In the genomic region with DNA sequence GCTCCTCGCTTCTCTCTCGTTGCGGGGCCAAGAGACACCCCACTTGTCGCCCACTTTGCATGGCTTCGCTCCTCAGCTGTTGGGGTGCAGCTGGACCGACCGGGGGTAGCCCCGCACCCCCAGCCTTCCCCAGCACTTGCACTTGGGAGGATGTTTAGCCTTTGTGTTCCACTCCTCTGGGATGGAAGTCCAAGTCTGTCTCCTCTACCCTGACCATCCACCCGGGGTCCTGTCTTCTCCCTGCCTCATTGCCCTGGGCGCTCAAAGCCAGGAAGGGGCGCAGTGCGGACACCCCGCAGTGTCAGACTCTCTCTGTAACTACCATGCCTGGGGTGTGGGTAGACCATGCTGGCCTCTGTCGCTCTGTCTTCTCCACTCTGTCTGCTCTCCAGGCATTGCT, we compare ENCODE assay signal across 8 mouse cellular contexts. TPM values are rescaled to one million over a fixed set of nuclear protein-coding genes. Genes with fewer than 3 reads are reported as not detected.
DNase-seq lines count a peak whose midpoint lies in the region; ATAC-seq lines count a peak whose summit lies in the region.

No protein-coding gene starts in this region.

- H3K4me3 ChIP-seq in heart, embryonic 16.5 days (ENCODE audit: low read length) = peak overlapping the region; percentile 25
- H3K4me3 ChIP-seq in embryonic facial prominence, embryonic 11.5 days (ENCODE audit: low read depth, low read length) = peak overlapping the region; percentile 42
- peak overlapping the region; percentile 64 for H3K4me3 ChIP-seq in hindbrain, embryonic 16.5 days (ENCODE audit: low read length)
- peak overlapping the region; percentile 64 for H3K4me3 ChIP-seq in midbrain, embryonic 15.5 days

- 18% methylated on average over 13 of the region's 14 CpGs for WGBS in heart, embryonic 16.5 days
- 13% methylated on average over 14 of the region's 14 CpGs for WGBS in embryonic facial prominence, embryonic 11.5 days
- 3% methylated on average over 14 of the region's 14 CpGs for WGBS in hindbrain, embryonic 16.5 days
- WGBS in midbrain, embryonic 15.5 days = 16% methylated on average over 14 of the region's 14 CpGs

- H3K36me3 ChIP-seq in heart, embryonic 16.5 days (ENCODE audit: control insufficient read depth, insufficient read depth) = no peaks in the 10 kb centered on the region
- no peaks in the 10 kb centered on the region for H3K36me3 ChIP-seq in embryonic facial prominence, embryonic 11.5 days (replicated peaks; ENCODE audit: control insufficient read depth, insufficient read depth, low read depth, low read length)
- H3K36me3 ChIP-seq in hindbrain, embryonic 16.5 days (ENCODE audit: control insufficient read depth, insufficient read depth, low read length) = no peaks in the 10 kb centered on the region
- no peaks in the 10 kb centered on the region for H3K36me3 ChIP-seq in midbrain, embryonic 15.5 days (replicated peaks)

- no peaks in the 10 kb centered on the region; the same call in 1 of the 2 replicates for H3K4me1 ChIP-seq in heart, embryonic 16.5 days (ENCODE audit: control insufficient read depth, insufficient read depth, low read length)
- H3K4me1 ChIP-seq in embryonic facial prominence, embryonic 11.5 days (ENCODE audit: control insufficient read depth, insufficient read depth, low read length) = no peaks in the 10 kb centered on the region
- peaks cover 5% of the 10 kb centered on the region for H3K4me1 ChIP-seq in hindbrain, embryonic 16.5 days (ENCODE audit: control insufficient read depth, insufficient read depth, low read depth, low read length)
- H3K4me1 ChIP-seq in midbrain, embryonic 15.5 days = peaks cover 8% of the 10 kb centered on the region; the same call in 1 of the 2 replicates

- H3K9me3 ChIP-seq in heart, embryonic 16.5 days (replicated peaks; ENCODE audit: control insufficient read depth, low read length) = no peaks in the 10 kb centered on the region
- H3K9me3 ChIP-seq in embryonic facial prominence, embryonic 11.5 days (replicated peaks; ENCODE audit: control insufficient read depth, low read length) = no peaks in the 10 kb centered on the region
- no peaks in the 10 kb centered on the region for H3K9me3 ChIP-seq in hindbrain, embryonic 16.5 days (ENCODE audit: control insufficient read depth, low read length)
- H3K9me3 ChIP-seq in midbrain, embryonic 15.5 days = no peaks in the 10 kb centered on the region

- no peak for DNase-seq in heart, postnatal 4 days
- no peak for DNase-seq in embryonic facial prominence, embryonic 11.5 days (ENCODE audit: low spot score)
- DNase-seq in T-cell, adult 2 months (ENCODE audit: low spot score) = no peak
- DNase-seq in cerebellum, adult 9-11 months = no peak
- DNase-seq in gastrocnemius, postnatal 10 days = no peak

- no peak overlapping the region for H3K27ac ChIP-seq in heart, embryonic 16.5 days (ENCODE audit: low read length)
- H3K27ac ChIP-seq in embryonic facial prominence, embryonic 11.5 days (replicated peaks; ENCODE audit: low read depth, low read length) = no peak overlapping the region
- no peak overlapping the region for H3K27ac ChIP-seq in hindbrain, embryonic 16.5 days (ENCODE audit: low read depth, low read length)
- H3K27ac ChIP-seq in midbrain, embryonic 15.5 days = no peak overlapping the region

- no peak overlapping the region for H3K9ac ChIP-seq in heart, embryonic 16.5 days (ENCODE audit: low read length)
- H3K9ac ChIP-seq in embryonic facial prominence, embryonic 11.5 days (replicated peaks; ENCODE audit: low read length) = peak overlapping the region; percentile 39; the same call in 1 of the 2 replicates
- H3K9ac ChIP-seq in hindbrain, embryonic 16.5 days (ENCODE audit: low read depth, low read length) = peak overlapping the region; percentile 75
- peak overlapping the region; percentile 57 for H3K9ac ChIP-seq in midbrain, embryonic 15.5 days

- H3K4me2 ChIP-seq in heart, embryonic 16.5 days (ENCODE audit: low read depth, low read length) = peak overlapping the region; percentile 56
- peak overlapping the region; percentile 95 for H3K4me2 ChIP-seq in embryonic facial prominence, embryonic 11.5 days (ENCODE audit: low read depth, low read length)
- H3K4me2 ChIP-seq in hindbrain, embryonic 16.5 days (ENCODE audit: low read length) = peak overlapping the region; percentile 97
- H3K4me2 ChIP-seq in midbrain, embryonic 15.5 days = peak overlapping the region; percentile 94

- ATAC-seq in heart, embryonic 16.5 days (replicated peaks; ENCODE audit: extremely low read depth, insufficient read depth, low FRiP score) = no peak
- ATAC-seq in embryonic facial prominence, embryonic 11.5 days (replicated peaks; ENCODE audit: insufficient number of reproducible peaks, low FRiP score, low TSS enrichment, low read depth) = peak; percentile 44; the same call in 1 of the 2 replicates
- ATAC-seq in hindbrain, embryonic 16.5 days = peak; percentile 72
- peak; percentile 84; the same call in 1 of the 2 replicates for ATAC-seq in midbrain, embryonic 15.5 days (replicated peaks)

- peaks cover 30% of the 10 kb centered on the region for H3K27me3 ChIP-seq in heart, embryonic 16.5 days (ENCODE audit: control insufficient read depth, insufficient read depth, low read length)
- peaks cover 14% of the 10 kb centered on the region; the same call in 1 of the 2 replicates for H3K27me3 ChIP-seq in embryonic facial prominence, embryonic 11.5 days (ENCODE audit: control insufficient read depth, insufficient read depth, low read length)
- H3K27me3 ChIP-seq in hindbrain, embryonic 16.5 days (replicated peaks; ENCODE audit: control insufficient read depth, insufficient read depth, low read length) = no peaks in the 10 kb centered on the region
- H3K27me3 ChIP-seq in midbrain, embryonic 15.5 days (replicated peaks) = no peaks in the 10 kb centered on the region

RNA-seq across cellular contexts. Expression of a gene that starts 0.4 kb away (rescaled TPM):
- polyA plus RNA-seq in heart, embryonic 16.5 days (2015; fragmentation: Nextera tagmentation; extraction: Ambion mirVana) = 0.09 TPM in 1 of 2 replicates, not detected in the other
- total RNA-seq in heart, postnatal 4 days (2021) = not detected
- polyA plus RNA-seq in embryonic facial prominence, embryonic 11.5 days (2014; fragmentation: Nextera tagmentation; extraction: Ambion mirVana) = not detected in 2 replicates
- 5.2 and 6.6 TPM in 2 replicates for polyA plus RNA-seq in hindbrain, embryonic 16.5 days (2015; fragmentation: Nextera tagmentation; extraction: Ambion mirVana)
- 4.8 and 5.7 TPM in 2 replicates for polyA plus RNA-seq in midbrain, embryonic 15.5 days (2015; fragmentation: Nextera tagmentation; extraction: Ambion mirVana)
- under 1 TPM in 1 of 2 experiments, not detected in 1; 0.09 TPM for total RNA-seq in gastrocnemius, postnatal 10 days (2021)
